22 mouse cellular contexts compared by ENCODE assay signal in the genomic region with DNA sequence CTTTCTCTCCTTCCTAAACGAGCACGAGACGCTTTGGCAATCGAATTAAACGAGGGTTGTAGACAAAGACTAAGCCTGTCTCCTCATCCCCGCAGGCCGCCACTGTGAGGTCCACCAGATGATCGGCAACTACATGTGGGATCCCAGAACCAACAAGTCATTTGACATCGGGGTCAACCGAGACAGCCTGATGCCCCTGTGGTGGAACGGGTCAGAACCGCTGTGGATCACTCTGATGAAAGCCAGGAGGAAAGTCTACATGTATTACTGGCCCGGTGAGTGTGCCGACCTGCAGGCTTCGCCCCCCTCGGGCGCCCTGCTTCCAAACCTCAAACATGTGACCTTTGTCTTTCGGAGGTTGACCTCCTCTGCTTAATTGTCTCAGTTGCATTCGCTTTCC. TPM values are rescaled to one million over a fixed set of nuclear protein-coding genes. Genes with fewer than 3 reads are reported as not detected.
DNase-seq lines count a peak whose midpoint lies in the region; ATAC-seq and TF ChIP-seq lines count a peak whose summit lies in the region.
"Had no signal": no experiment of that assay in that cellular context is flagged by ENCODE, and none has a peak within 500 bp of the region (broad histone marks: within the 10 kb centered on the region; RNA-seq: fewer than 3 reads in every experiment).

No protein-coding gene starts in this region.

- TF ChIP-seq CTCF in intestine, postnatal 0 days (IDR thresholded peaks at IDR 0.05; ENCODE audit: low read depth), result no peak

- no peaks in the 10 kb centered on the region for H3K36me3 ChIP-seq in heart, embryonic 10.5 days
- no peaks in the 10 kb centered on the region for H3K36me3 ChIP-seq in heart, embryonic 11.5 days (ENCODE audit: control insufficient read depth, insufficient read depth, low read length)
- no peaks in the 10 kb centered on the region for H3K36me3 ChIP-seq in intestine, embryonic 14.5 days (ENCODE audit: control insufficient read depth, insufficient read depth, low read length)
- no peaks in the 10 kb centered on the region for H3K36me3 ChIP-seq in intestine, postnatal 0 days (ENCODE audit: control insufficient read depth, insufficient read depth)
- H3K36me3 ChIP-seq: G1E had no signal

- H3K9ac ChIP-seq in heart, embryonic 11.5 days (ENCODE audit: low read depth, low read length), result no peak overlapping the region
- H3K9ac ChIP-seq in intestine, embryonic 14.5 days (ENCODE audit: low read length), result no peak overlapping the region
- no peak overlapping the region for H3K9ac ChIP-seq in intestine, postnatal 0 days (ENCODE audit: low read depth, low read length)

- H3K9me3 ChIP-seq in heart, embryonic 10.5 days, result no peaks in the 10 kb centered on the region
- H3K9me3 ChIP-seq in heart, embryonic 11.5 days (replicated peaks; ENCODE audit: control insufficient read depth, low read length), result no peaks in the 10 kb centered on the region
- no peaks in the 10 kb centered on the region for H3K9me3 ChIP-seq in intestine, embryonic 14.5 days (ENCODE audit: control insufficient read depth, low read length)
- H3K9me3 ChIP-seq in intestine, postnatal 0 days (ENCODE audit: control insufficient read depth), result no peaks in the 10 kb centered on the region
- H3K9me3 ChIP-seq: G1E had no signal

- no peak overlapping the region for H3K4me2 ChIP-seq in heart, embryonic 11.5 days
- no peak overlapping the region for H3K4me2 ChIP-seq in intestine, embryonic 14.5 days (ENCODE audit: low read length)
- H3K4me2 ChIP-seq in intestine, postnatal 0 days (replicated peaks; ENCODE audit: low read depth), result no peak overlapping the region

- 92% methylated on average over 19 of the region's 19 CpGs for WGBS in heart, embryonic 10.5 days
- WGBS in heart, embryonic 11.5 days (ENCODE audit: insufficient replicate concordance), result 86% methylated on average over 19 of the region's 19 CpGs
- 94% methylated on average over 19 of the region's 19 CpGs for WGBS in intestine, embryonic 14.5 days
- 90% methylated on average over 19 of the region's 19 CpGs for WGBS in intestine, postnatal 0 days

- peak; percentile 73 for DNase-seq in heart, adult 11 months
- no peak for DNase-seq in heart, adult 9 months (ENCODE audit: low spot score in 2 of 2)
- DNase-seq in heart, embryonic 10.5 days (ENCODE audit: low spot score), result peak; percentile 71
- peak; percentile 35 for DNase-seq in intestine, embryonic 14.5 days (ENCODE audit: low spot score)
- DNase-seq: adrenal gland, adult 2 months; adrenal gland, adult 8-10 months; adrenal gland, postnatal 10 days; adrenal gland, postnatal 14 days; adrenal gland, postnatal 25 days; adrenal gland, postnatal 36 days; B cell, adult 2 months; cerebellum, adult 11 months; cerebellum, adult 11-12 months; cerebellum, adult 18-20 months had no signal

- H3K27me3 ChIP-seq in heart, embryonic 10.5 days (ENCODE audit: insufficient read depth, poor library complexity, severe bottlenecking), result no peaks in the 10 kb centered on the region
- no peaks in the 10 kb centered on the region for H3K27me3 ChIP-seq in heart, embryonic 11.5 days (ENCODE audit: control insufficient read depth, insufficient read depth, low read length)
- H3K27me3 ChIP-seq in intestine, embryonic 14.5 days (replicated peaks; ENCODE audit: control insufficient read depth, insufficient read depth, low read length), result peaks cover 32% of the 10 kb centered on the region
- 0 out of 2 replicates have a peak, but pooled peaks cover 3% of the 10 kb centered on the region for H3K27me3 ChIP-seq in intestine, postnatal 0 days (replicated peaks; ENCODE audit: control insufficient read depth, insufficient read depth, low read length)
- H3K27me3 ChIP-seq: CH12.LX, Patski had no signal

- ATAC-seq in heart, embryonic 11.5 days (replicated peaks; ENCODE audit: insufficient number of reproducible peaks, low FRiP score, low TSS enrichment), result no peak
- no peak for ATAC-seq in intestine, embryonic 14.5 days (replicated peaks; ENCODE audit: low FRiP score, low TSS enrichment, low read depth)
- ATAC-seq in intestine, postnatal 0 days, result no peak
- ATAC-seq: activated CD4-positive, CD25-positive, alpha-beta regulatory T cell, adult 4 months; CD4-positive, CD25-positive, alpha-beta regulatory T cell, adult 4 months; Patski had no signal

- no peak overlapping the region for H3K4me3 ChIP-seq in heart, embryonic 10.5 days
- H3K4me3 ChIP-seq in heart, embryonic 11.5 days (ENCODE audit: low read depth, low read length), result no peak overlapping the region
- no peak overlapping the region for H3K4me3 ChIP-seq in intestine, embryonic 14.5 days (ENCODE audit: low read depth, low read length)
- no peak overlapping the region for H3K4me3 ChIP-seq in intestine, postnatal 0 days (ENCODE audit: low read depth, low read length)

- peaks cover 9% of the 10 kb centered on the region; the same call in 1 of the 2 replicates for H3K4me1 ChIP-seq in heart, embryonic 10.5 days
- no peaks in the 10 kb centered on the region for H3K4me1 ChIP-seq in heart, embryonic 11.5 days (ENCODE audit: control insufficient read depth, insufficient read depth, low read length)
- H3K4me1 ChIP-seq in intestine, embryonic 14.5 days (replicated peaks; ENCODE audit: control insufficient read depth, insufficient read depth, low read length), result peaks cover 8% of the 10 kb centered on the region; the same call in 1 of the 2 replicates
- no peaks in the 10 kb centered on the region for H3K4me1 ChIP-seq in intestine, postnatal 0 days (replicated peaks; ENCODE audit: control insufficient read depth, insufficient read depth, low read length)

- H3K27ac ChIP-seq in heart, embryonic 10.5 days, result no peak overlapping the region
- no peak overlapping the region for H3K27ac ChIP-seq in heart, embryonic 11.5 days (ENCODE audit: low read depth, low read length)
- H3K27ac ChIP-seq in intestine, embryonic 14.5 days (ENCODE audit: low read depth), result no peak overlapping the region
- no peak overlapping the region for H3K27ac ChIP-seq in intestine, postnatal 0 days (ENCODE audit: low read depth, low read length)

RNA-seq across cellular contexts. Expression of a gene that starts 43.6 kb away (rescaled TPM):
- polyA plus RNA-seq in heart, embryonic 10.5 days (2016; fragmentation: Nextera tagmentation; extraction: Ambion mirVana), result 1.3 TPM in 2 replicates
- 2.1 and 2.5 TPM in 2 replicates for polyA plus RNA-seq in heart, embryonic 11.5 days (2014; fragmentation: Nextera tagmentation; extraction: Ambion mirVana)
- polyA plus RNA-seq in intestine, embryonic 14.5 days (2014; fragmentation: Nextera tagmentation; extraction: Ambion mirVana), result 0.13 and 0.23 TPM in 2 replicates
- 0.20 and 0.37 TPM in 2 replicates for polyA plus RNA-seq in intestine, postnatal 0 days (2015; fragmentation: Nextera tagmentation; extraction: Ambion mirVana)
- polyA plus RNA-seq: C2C12, G1E had no signal

Comparison
In these comparisons a context has a peak if more than half of its experiments do, and no peak if none do; other contexts are left out.
1. DNase-seq: peak in heart, adult 11 months (single experiment), heart, embryonic 10.5 days (single experiment) and intestine, embryonic 14.5 days (single experiment); none in heart, adult 9 months (0 of 2).